Mouse (Mus musculus): ENCODE measurements around the gene Slc26a10. TPM values are rescaled to one million over a fixed set of nuclear protein-coding genes. Genes with fewer than 3 reads are reported as not detected.

The Slc26a10 gene
- 0.56 and 1.0 TPM in 2 replicates for polyA plus RNA-seq (2012; rRNA removed)

DNA sequence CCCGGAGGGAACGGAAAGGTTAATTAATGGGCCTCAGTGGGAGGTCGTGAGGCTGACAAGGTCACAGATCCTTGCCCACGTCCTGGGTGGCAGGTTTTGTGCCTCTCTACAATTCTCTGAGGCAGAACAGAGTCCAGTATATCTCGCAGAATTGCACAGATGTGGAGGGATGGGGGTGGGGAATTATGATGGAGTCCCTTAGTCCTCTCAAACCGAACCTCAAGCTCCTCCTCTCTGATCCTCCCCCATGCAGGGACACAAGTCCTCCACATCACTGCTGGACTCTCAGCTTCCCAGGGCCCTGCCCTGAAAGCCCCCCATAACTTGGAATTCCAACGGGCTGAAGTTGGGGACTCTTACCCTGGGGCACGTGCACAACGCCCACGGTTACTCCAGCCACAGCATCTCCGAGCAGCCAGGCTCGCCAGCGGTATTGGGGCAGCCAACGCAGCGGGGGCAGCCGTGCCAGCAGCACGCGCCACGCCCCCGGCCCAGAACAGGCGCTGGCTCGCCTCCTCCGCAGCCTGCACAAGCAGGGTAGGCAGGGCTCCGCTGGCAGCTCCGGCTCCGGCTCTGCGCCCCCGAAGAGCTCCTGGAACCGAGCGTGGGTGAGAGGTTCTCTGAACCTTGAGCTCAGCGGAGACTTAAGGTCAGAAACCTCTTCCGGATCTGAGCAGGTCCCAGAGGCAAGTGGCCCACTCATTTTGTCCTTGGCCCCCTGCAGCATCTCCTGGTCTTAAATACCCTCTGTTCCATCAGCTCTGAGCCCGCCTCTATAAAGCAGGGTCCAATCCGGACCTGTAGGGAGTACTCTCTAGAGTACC, at the start of gene Slc26a10:
Gene Slc26a10, minus strand, starts transcription at position 775 of the 824 bp plus-strand sequence.

GRCm38 (mm10) chr10:127211414-127211854, 31.0 kb upstream of the Slc26a10 start, which contains the start of gene Pip4k2c:
Gene Pip4k2c, minus strand, starts transcription at chr10:127211585.

GRCm38 (mm10) chr10:127195328-127196129, 15.1 kb upstream of the Slc26a10 start, which contains the start of gene Dtx3:
Gene Dtx3, minus strand, starts transcription at chr10:127195728.

GRCm38 (mm10) chr10:127189651-127190381, 9.4 kb upstream of the Slc26a10 start, which contains the start of gene Arhgef25:
Gene Arhgef25, minus strand, starts transcription at chr10:127190083.

DNA sequence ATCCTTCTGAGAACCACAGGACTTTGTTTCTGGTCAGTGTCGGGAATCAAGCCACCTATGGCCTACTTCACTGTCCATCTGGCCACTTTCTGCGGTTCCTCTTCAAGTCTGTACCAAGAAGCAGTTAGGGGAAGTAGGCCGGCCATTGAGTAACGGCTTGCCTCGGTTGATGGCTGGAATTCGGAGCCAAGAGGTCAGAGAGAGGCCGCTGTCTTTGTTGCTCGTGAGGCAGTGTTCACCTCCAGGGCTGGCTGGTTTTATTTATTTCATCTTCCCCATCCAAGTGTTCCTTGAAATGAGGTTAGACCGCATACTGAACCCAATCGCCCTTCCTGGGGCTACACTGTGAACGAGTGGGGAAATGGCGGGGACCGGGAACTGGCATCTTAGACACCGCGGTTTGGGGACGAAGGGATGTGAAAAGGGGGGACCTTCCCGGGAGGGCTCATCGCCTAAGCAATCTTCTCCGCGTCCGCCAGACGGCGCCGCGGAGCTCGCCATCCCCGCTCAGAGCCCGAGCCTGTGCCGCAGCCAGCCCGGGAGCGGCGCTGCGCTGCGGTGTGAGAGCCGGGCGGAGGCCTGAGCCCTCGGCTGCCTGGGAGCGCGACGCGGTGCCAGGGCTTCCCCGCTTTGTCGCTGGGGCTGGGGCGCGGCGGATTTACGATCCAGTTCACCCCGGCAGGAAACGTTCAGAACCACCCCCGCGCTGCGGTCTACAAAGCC, 15.7 kb downstream of the Slc26a10 start, which contains the start of gene B4galnt1:
Gene B4galnt1, plus strand, starts transcription at position 595 of the 723 bp plus-strand sequence.

Other genes starting within 250 kb of the Slc26a10 start
- gene Ctdsp2, start 201.9 kb downstream of the Slc26a10 start, polyA plus RNA-seq (2012; rRNA removed) = 49.6 and 51.2 TPM in 2 replicates
- 0.31 and 2.3 TPM in 2 replicates for gene Avil, start 179.9 kb downstream of the Slc26a10 start, polyA plus RNA-seq (2012; rRNA removed)
- gene Tsfm, start 149.8 kb downstream of the Slc26a10 start, polyA plus RNA-seq (2012; rRNA removed) = 40.5 and 47.7 TPM in 2 replicates
- 16.7 and 18.3 TPM in 2 replicates for gene Mettl1, start 139.2 kb downstream of the Slc26a10 start, polyA plus RNA-seq (2012; rRNA removed)
- gene Eef1akmt3, start 139.1 kb downstream of the Slc26a10 start, polyA plus RNA-seq (2012; rRNA removed) = 0.39 and 0.47 TPM in 2 replicates
- 0.88 and 0.91 TPM in 2 replicates for gene Cyp27b1, start 132.4 kb downstream of the Slc26a10 start, polyA plus RNA-seq (2012; rRNA removed)
- gene March9, start 120.5 kb downstream of the Slc26a10 start, polyA plus RNA-seq (2012; rRNA removed) = 37.5 and 40.2 TPM in 2 replicates
- 579 and 618 TPM in 2 replicates for gene Cdk4, start 117.1 kb downstream of the Slc26a10 start, polyA plus RNA-seq (2012; rRNA removed)
- gene Tspan31, start 110.4 kb downstream of the Slc26a10 start, polyA plus RNA-seq (2012; rRNA removed) = 74.7 and 75.1 TPM in 2 replicates
- gene Agap2, start 105.4 kb downstream of the Slc26a10 start, polyA plus RNA-seq (2012; rRNA removed) = 143 and 168 TPM in 2 replicates
- 71.6 and 74.0 TPM in 2 replicates for gene Os9, start 59.5 kb downstream of the Slc26a10 start, polyA plus RNA-seq (2012; rRNA removed)
- 62.2 and 78.3 TPM in 2 replicates for gene B4galnt1, start 15.4 kb downstream of the Slc26a10 start, polyA plus RNA-seq (2012; rRNA removed)
- gene Arhgef25, start 9.4 kb upstream of the Slc26a10 start, polyA plus RNA-seq (2012; rRNA removed) = 75.2 and 81.9 TPM in 2 replicates
- gene Dtx3, start 15.1 kb upstream of the Slc26a10 start, polyA plus RNA-seq (2012; rRNA removed) = 422 and 436 TPM in 2 replicates
- gene Pip4k2c, start 30.9 kb upstream of the Slc26a10 start, polyA plus RNA-seq (2012; rRNA removed) = 23.6 and 23.7 TPM in 2 replicates
- gene Kif5a, start 82.7 kb upstream of the Slc26a10 start, polyA plus RNA-seq (2012; rRNA removed) = 162 and 165 TPM in 2 replicates
- gene Dctn2, start 85.7 kb upstream of the Slc26a10 start, polyA plus RNA-seq (2012; rRNA removed) = 336 TPM in 2 replicates
- gene Mbd6, start 108.4 kb upstream of the Slc26a10 start, polyA plus RNA-seq (2012; rRNA removed) = 26.6 and 33.0 TPM in 2 replicates
- gene Mars, start 131.1 kb upstream of the Slc26a10 start, polyA plus RNA-seq (2012; rRNA removed) = 94.5 and 96.6 TPM in 2 replicates
- 0.48 and 0.60 TPM in 2 replicates for gene Arhgap9, start 141.3 kb upstream of the Slc26a10 start, polyA plus RNA-seq (2012; rRNA removed)
- 5.2 and 7.5 TPM in 2 replicates for gene Gli1, start 161.3 kb upstream of the Slc26a10 start, polyA plus RNA-seq (2012; rRNA removed)
- gene Inhbe, start 173.8 kb upstream of the Slc26a10 start, polyA plus RNA-seq (2012; rRNA removed) = 0.01 TPM in 1 of 2 replicates, not detected in the other
- gene Inhbc, start 189.8 kb upstream of the Slc26a10 start, polyA plus RNA-seq (2012; rRNA removed) = not detected in 2 replicates
- 48.7 and 63.2 TPM in 2 replicates for gene R3hdm2, start 199.7 kb upstream of the Slc26a10 start, polyA plus RNA-seq (2012; rRNA removed)

Measured in central nervous system, embryonic 18 days (tissue).